Mouse (Mus musculus): ENCODE measurements around the gene Gm35549.
"Not testable (repeated sequence)": the region's sequence is repeated elsewhere in the genome, so short reads cannot be mapped to it uniquely, and the experiment has no call there.

Gene Gm35549

DNA sequence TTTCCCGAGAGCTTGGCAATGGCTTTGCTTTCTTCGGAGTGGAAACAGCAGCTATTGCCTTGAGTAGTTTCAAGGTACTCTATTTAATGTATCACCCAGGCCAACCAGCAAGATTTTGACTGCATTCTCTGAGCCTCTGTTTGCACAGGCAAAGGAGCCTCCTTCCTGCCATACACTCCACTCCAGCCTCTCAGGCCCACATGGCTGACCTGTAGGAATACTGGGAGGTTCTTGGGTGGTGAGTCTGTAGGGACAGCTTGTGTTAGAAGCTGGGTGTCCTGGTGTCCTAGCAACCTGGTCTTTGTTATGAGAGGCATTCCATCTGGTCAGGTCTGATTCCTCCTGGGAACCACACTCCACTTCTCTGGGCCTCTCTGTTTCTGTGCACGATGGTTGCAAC is at the start of gene Gm35549:
Gene Gm35549 (minus strand): TSS at position 276 of the 400 bp plus-strand sequence.
- no peak for DNase-seq (ENCODE audit: low spot score)

DNA sequence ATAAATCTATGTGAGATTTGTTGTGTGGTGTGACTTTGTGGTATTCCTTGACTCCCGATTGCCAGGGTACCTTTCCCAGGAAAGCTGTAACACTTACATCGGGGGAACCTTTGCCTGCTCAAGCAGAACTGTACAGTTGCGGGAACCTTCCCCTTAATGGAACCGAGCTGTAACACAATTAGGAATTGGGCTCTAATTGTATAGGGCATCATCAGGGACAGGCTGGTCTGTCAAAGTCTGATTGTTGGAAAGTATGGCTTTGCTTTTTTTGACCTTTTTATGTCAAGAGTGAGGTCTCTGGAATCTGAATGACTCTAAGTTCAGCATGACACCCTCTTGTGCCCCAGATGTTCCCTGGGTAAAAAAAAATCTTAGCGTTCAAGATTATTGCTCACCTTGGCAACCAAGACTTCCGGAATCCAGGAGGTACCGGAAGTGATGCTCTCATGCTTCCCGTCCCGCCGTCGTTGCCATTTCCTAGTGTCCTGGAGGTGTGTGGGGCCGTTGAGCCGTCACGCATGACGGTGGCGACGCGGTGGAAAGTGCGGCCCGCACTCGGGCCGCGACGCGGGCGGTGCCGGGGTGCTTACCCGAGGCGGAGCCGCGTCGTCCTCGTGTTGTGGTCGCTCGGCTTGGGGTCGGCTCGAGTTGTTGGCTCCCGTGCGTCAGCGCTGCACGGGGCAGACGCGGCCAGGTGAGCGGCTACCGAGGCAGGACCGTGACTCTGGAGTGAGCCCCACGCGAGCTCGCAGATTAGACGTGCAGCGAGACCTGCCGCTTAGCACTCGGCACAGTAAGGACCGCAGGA is 42.7 kb upstream of the Gm35549 start:
- DNase-seq (ENCODE audit: low spot score) = peak; percentile 78

DNA sequence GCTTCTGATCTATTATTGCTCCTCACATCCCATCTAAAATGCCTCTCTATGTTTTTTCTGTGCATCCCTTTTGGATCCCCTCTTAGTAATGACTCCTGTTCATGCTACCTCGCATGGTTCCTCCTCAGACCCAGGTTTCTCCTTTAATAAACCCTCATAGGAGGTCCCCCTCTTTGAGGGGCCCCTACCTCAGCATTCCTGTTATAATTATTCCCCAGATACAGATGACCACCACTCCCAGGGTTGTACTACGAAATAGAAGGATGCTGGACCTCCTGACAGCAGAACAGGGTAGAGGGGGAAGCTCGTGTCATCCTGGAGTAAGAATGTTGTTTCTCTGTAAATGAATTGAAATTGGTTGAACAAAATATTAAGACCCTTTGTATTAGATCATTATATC is 41.5 kb upstream of the Gm35549 start, which contains the start of gene Zkscan7:
Gene Zkscan7 (plus strand): TSS at position 301 of the 400 bp plus-strand sequence.
- no peak for DNase-seq (ENCODE audit: low spot score)

- DNase-seq (ENCODE audit: low spot score) = no peak
Measured at GRCm38 (mm10) chr9:122875145-122875544, 31.3 kb upstream of the Gm35549 start.

- no peak for DNase-seq (ENCODE audit: low spot score)
Measured at GRCm38 (mm10) chr9:122874653-122875052, 30.8 kb upstream of the Gm35549 start.

- no peak for DNase-seq (ENCODE audit: low spot score)
Measured at GRCm38 (mm10) chr9:122872595-122872994, 28.8 kb upstream of the Gm35549 start.

- DNase-seq (ENCODE audit: low spot score) = no peak
Measured at GRCm38 (mm10) chr9:122866192-122866591, 22.4 kb upstream of the Gm35549 start.

GRCm38 (mm10) chr9:122865697-122866166 is 21.9 kb upstream of the Gm35549 start, which contains the start of gene Zfp445:
Gene Zfp445 (minus strand): TSS chr9:122866006.
- peak; percentile 93 for DNase-seq (ENCODE audit: low spot score)

GRCm38 (mm10) chr9:122864848-122865247 is 21.0 kb upstream of the Gm35549 start:
- DNase-seq (ENCODE audit: low spot score) = no peak

GRCm38 (mm10) chr9:122863731-122864130 is 19.9 kb upstream of the Gm35549 start:
- no peak for DNase-seq (ENCODE audit: low spot score)

DNA sequence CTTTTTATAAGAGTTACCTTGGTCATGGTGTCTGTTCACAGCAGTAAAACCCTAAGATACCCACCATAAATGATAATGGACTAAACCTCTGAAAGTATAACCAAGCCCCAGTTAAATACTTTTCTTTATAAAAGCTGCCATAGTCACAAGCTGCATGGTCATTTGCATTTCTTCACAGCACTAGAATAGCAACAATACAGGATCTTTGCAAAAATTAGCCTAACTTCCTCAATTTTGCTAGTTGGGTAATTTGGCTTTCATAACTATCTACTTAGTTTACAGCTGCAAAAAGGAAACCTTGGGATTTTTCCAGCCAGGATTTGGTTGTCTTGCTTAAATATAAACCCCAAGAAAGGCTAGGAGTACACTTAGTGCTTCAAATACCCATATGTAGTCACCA is 16.9 kb upstream of the Gm35549 start:
- DNase-seq (ENCODE audit: low spot score) = no peak

DNA sequence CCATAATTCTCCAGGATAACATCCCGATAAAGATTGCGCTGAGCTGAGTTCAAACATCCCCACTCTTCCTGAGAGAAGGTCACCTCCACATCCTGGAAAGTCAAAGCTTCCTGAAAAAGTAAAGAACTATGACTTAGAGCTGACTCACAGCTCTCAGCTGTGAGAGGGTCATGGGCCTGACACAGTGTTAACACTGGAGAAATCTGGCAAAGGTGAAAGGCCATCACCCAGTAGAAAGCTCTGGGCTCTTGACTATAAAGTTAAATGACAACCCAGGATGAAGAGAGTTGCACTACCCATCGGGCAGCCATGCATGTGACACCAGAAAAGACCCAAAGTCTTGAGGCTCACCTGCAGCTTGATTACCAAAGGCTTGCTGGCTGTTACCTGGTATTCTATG is 12.9 kb upstream of the Gm35549 start:
- no peak for DNase-seq (ENCODE audit: low spot score)

- DNase-seq (ENCODE audit: low spot score) = no peak
Measured at GRCm38 (mm10) chr9:122855617-122856016, 11.8 kb upstream of the Gm35549 start.

GRCm38 (mm10) chr9:122855141-122855540 is 11.3 kb upstream of the Gm35549 start:
- DNase-seq (ENCODE audit: low spot score) = not testable (repeated sequence)

- no peak for DNase-seq (ENCODE audit: low spot score)
Measured at GRCm38 (mm10) chr9:122854526-122854925, 10.7 kb upstream of the Gm35549 start.

DNA sequence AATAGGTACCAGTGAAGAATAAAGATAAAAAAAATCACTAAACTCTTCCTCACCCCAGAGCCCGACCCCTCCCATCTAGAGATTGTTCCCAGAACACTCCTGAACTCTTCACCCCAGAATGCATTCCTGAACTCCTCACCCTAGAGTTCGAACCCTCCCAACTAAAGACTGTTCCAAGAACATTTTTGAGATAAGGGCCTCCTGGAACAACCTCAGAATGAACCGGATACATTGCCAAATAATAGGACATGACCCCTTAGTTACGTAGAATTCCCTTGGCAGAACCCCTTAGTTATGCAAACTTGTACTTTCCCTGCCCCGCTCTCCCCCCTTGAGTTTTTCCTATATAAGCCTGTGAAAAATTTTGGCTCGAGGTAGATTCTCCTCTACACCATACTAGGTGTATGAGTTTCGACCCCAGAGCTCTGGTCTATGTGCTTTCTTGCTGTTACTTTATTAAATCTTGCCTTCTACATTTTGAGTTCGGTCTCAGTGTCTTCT is 4.0 kb upstream of the Gm35549 start:
- DNase-seq (ENCODE audit: low spot score) = not testable (repeated sequence)

GRCm38 (mm10) chr9:122846156-122846555 is 2.3 kb upstream of the Gm35549 start:
- DNase-seq (ENCODE audit: low spot score) = no peak

DNA sequence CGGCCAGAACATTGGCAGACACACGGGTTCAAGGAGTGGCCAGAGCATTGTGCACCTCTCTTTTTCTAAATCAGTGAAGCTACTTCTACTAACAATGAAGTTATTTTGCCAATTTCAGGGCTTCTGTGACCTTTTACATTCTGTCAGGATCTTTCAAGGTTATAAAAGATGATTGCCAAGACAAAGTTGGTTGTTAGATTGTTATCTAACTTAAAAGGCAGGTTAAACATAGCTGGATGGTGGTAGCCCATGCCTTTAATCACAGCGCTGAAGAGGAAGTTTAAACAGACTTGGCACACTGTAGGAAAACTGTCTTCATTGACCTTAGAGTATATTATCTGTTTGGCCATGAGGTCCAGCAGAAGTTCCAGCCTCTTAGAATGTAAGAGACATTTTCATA is 1.8 kb upstream of the Gm35549 start:
- DNase-seq (ENCODE audit: low spot score) = no peak

DNA sequence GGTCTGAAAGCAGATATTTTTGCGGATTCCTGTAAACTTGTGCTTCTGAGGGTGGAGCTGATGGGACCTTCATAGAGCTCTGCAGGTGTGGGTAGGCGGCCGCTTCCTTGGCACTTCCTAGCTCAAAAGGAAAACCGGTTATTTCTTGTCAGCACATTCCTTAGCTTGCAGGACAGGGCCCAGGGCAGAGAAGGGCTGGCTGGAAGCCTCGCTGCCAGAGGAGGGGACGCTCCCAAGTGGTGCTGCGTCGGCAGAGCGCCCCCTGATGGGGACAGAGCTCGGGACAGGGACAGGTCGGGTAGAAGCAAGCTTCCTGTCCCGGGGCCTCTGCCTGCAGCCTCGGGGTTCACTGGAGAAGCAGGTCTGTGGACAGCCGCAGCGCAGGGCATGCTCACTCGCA is 6.2 kb downstream of the Gm35549 start:
- DNase-seq (ENCODE audit: low spot score) = peak; percentile 18

DNA sequence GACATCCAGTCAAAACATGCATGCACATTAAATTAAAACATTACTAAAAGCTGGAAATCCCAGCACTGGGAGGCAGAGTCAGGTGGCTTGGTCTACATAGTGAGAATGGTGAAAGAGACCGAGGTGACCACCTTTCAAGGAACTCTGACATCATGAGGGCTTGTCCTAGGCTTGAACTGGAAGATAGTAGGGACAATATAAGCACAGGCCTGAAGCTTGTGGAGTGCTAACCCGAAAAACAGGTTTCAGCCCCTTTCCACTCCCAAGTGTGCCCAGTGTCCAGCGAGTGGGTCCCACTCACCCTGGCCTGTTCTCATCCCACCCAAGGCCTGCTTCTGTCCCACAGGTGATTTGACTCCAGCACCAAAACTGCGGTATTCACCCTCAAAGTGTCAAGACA is 6.6 kb downstream of the Gm35549 start:
- no peak for DNase-seq (ENCODE audit: low spot score)

DNA sequence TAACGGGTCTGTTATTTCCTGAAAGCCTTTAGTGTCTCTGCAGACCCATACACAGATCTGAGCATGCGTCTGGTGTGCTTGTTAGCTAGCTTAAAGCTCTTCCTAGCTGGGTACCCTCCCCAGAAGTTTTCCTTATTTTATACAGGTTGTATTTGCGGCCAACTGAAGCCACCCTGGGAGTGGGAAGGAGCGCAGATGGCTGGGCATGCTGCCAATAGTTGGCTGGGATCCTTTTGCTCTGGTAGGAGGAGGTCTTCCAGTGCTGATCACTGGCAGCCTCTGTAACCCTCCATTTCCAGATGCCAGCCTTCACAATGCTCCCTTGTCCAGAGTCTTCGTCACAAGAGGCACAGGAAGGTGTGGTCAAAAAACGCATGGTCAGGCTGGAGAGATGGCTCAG is 7.0 kb downstream of the Gm35549 start:
- DNase-seq (ENCODE audit: low spot score) = no peak

DNA sequence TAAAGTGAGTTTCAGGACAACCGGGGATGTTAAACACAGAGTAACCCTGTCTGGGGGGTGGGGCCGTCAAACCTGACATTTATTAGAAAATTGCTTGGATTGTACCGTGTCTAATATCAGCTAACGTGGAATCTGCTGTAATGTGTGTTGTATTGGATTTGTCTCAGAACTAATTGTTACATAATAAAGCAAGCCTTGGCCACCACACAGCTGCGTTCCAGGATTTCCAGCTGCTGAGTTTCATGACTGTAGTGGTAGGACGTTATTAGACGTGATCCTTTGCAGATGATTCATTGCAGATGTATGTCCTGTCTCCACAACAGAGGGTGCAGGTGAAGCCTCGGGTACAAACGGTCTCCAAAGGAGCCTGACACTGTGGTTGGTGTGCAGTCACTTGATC is 7.7 kb downstream of the Gm35549 start:
- no peak for DNase-seq (ENCODE audit: low spot score)

DNA sequence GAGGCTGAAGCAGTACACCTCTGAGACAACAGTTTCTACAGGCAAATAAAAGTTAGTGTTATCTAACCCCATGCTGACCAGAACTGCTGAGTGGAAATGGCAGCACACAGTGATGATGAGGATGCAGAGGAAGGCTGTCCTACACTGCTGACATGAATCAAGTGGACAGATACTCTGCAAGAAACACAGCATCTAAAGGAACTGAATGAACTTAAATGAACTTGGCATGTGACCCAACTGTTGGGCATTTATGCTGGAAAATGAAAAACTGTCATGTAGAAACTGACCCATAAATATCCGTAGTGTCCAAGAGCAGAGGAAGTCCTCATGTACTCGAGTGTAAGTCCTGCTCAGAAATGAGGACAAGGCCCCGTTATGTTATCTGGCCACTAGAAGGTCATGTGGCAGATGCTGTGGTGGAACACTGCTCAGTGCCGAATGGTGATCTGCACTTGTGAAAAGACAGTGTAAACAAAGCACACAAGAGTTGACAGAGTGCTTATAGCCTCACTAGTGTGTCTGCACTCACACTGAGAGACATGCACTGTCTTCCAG is 13.9 kb downstream of the Gm35549 start:
- DNase-seq (ENCODE audit: low spot score) = no peak

Measured in retina, embryonic 14.5 days (tissue).